Mouse (Mus musculus): ENCODE results near the gene Nmrk2. TPM values are rescaled to one million over a fixed set of nuclear protein-coding genes. Genes with fewer than 3 reads are reported as not detected.
"Not testable (repeated sequence)": the region's sequence is repeated elsewhere in the genome, so short reads cannot be mapped to it uniquely, and the experiment has no call there.

Gene Nmrk2
- polyA plus RNA-seq (2012; rRNA removed), result not detected in 2 replicates

GRCm38 (mm10) chr10:81201807-81202758 is at the start of gene Nmrk2:
Gene Nmrk2 (minus strand): TSS chr10:81202051.
- DNase-seq (ENCODE audit: low read depth, low spot score), result no peak
- WGBS, result 67% methylated on average over 13 of the region's 13 CpGs

- DNase-seq (ENCODE audit: low read depth, low spot score), result no peak
- WGBS, result 88% methylated on average over 8 of the region's 8 CpGs
Measured at GRCm38 (mm10) chr10:81249442-81249841, 47.6 kb upstream of the Nmrk2 start.

GRCm38 (mm10) chr10:81247804-81248203 is 46.0 kb upstream of the Nmrk2 start:
- WGBS, result 41% methylated on average over 2 of the region's 2 CpGs

GRCm38 (mm10) chr10:81245166-81245565 is 43.3 kb upstream of the Nmrk2 start:
- DNase-seq (ENCODE audit: low read depth, low spot score), result no peak
- 92% methylated on average over 6 of the region's 6 CpGs for WGBS

More at GRCm38 (mm10) chr10:81247804-81248203, 46.0 kb upstream of the Nmrk2 start:
- no peak for DNase-seq (ENCODE audit: low read depth, low spot score)

GRCm38 (mm10) chr10:81244595-81244994 is 42.7 kb upstream of the Nmrk2 start:
- 7% methylated on average over 17 of the region's 17 CpGs for WGBS
- DNase-seq (ENCODE audit: low read depth, low spot score), result no peak

GRCm38 (mm10) chr10:81244146-81244545 is 42.3 kb upstream of the Nmrk2 start:
- WGBS, result 69% methylated on average over 4 of the region's 4 CpGs
- DNase-seq (ENCODE audit: low read depth, low spot score), result no peak

GRCm38 (mm10) chr10:81242021-81242420 is 40.2 kb upstream of the Nmrk2 start:
- no peak for DNase-seq (ENCODE audit: low read depth, low spot score)
- 94% methylated on average over 16 of the region's 16 CpGs for WGBS

- no peak for DNase-seq (ENCODE audit: low read depth, low spot score)
- WGBS, result 30% methylated on average over 13 of the region's 13 CpGs
Measured at GRCm38 (mm10) chr10:81240876-81241275, 39.0 kb upstream of the Nmrk2 start.

GRCm38 (mm10) chr10:81238618-81239017 is 36.8 kb upstream of the Nmrk2 start:
- no peak for DNase-seq (ENCODE audit: low read depth, low spot score)
- WGBS, result 86% methylated on average over 2 of the region's 2 CpGs

GRCm38 (mm10) chr10:81236471-81237268 is 34.8 kb upstream of the Nmrk2 start:
- no peak for DNase-seq (ENCODE audit: low read depth, low spot score)
- 87% methylated on average over 12 of the region's 12 CpGs for WGBS

- WGBS, result 66% methylated on average over 6 of the region's 6 CpGs
- DNase-seq (ENCODE audit: low read depth, low spot score), result no peak
Measured at GRCm38 (mm10) chr10:81234206-81234605, 32.4 kb upstream of the Nmrk2 start.

GRCm38 (mm10) chr10:81233226-81233585 is 31.4 kb upstream of the Nmrk2 start:
- WGBS, result 1% methylated on average over 27 of the region's 28 CpGs
- DNase-seq (ENCODE audit: low read depth, low spot score), result no peak

GRCm38 (mm10) chr10:81232580-81233225 is 30.9 kb upstream of the Nmrk2 start, which contains the start of gene Zfr2:
Gene Zfr2 (plus strand): TSS chr10:81233155.
- DNase-seq (ENCODE audit: low read depth, low spot score), result peak; percentile 88
- WGBS, result 5% methylated on average over 29 of the region's 29 CpGs

GRCm38 (mm10) chr10:81231436-81231835 is 29.6 kb upstream of the Nmrk2 start:
- 62% methylated on average over 7 of the region's 7 CpGs for WGBS
- no peak for DNase-seq (ENCODE audit: low read depth, low spot score)

GRCm38 (mm10) chr10:81230438-81231332 is 28.8 kb upstream of the Nmrk2 start, which contains the start of gene Atcay:
Gene Atcay (minus strand): TSS chr10:81230833.
- DNase-seq (ENCODE audit: low read depth, low spot score), result no peak
- WGBS, result 23% methylated on average over 27 of the region's 27 CpGs

GRCm38 (mm10) chr10:81229735-81230437 is 28.0 kb upstream of the Nmrk2 start:
- 28% methylated on average over 20 of the region's 20 CpGs for WGBS
- DNase-seq (ENCODE audit: low read depth, low spot score), result no peak

- WGBS, result 45% methylated on average over 2 of the region's 2 CpGs
- not testable (repeated sequence) for DNase-seq (ENCODE audit: low read depth, low spot score)
Measured at GRCm38 (mm10) chr10:81223731-81224130, 21.9 kb upstream of the Nmrk2 start.

GRCm38 (mm10) chr10:81221402-81222015 is 19.7 kb upstream of the Nmrk2 start:
- peak; percentile 58 for DNase-seq (ENCODE audit: low read depth, low spot score)
- WGBS, result 60% methylated on average over 5 of the region's 5 CpGs

Measured in large intestine, adult 2 months (tissue).